Mouse (Mus musculus) megakaryocyte, embryonic 14.5 days (primary cell): ENCODE data around the gene Adipoq.

Experiments
- FLI1 ChIP-seq: IDR thresholded peaks from 2 replicates; pipeline ENCODE4 v1.6.1; 2012; ENCODE audit warnings: low read length, inconsistent platforms, mixed read lengths
- GATA1 ChIP-seq: IDR thresholded peaks from 3 replicates; pipeline ENCODE4 v1.6.1; 2012; ENCODE audit warnings: mixed read lengths, low read length, inconsistent platforms, borderline replicate concordance

DNA sequence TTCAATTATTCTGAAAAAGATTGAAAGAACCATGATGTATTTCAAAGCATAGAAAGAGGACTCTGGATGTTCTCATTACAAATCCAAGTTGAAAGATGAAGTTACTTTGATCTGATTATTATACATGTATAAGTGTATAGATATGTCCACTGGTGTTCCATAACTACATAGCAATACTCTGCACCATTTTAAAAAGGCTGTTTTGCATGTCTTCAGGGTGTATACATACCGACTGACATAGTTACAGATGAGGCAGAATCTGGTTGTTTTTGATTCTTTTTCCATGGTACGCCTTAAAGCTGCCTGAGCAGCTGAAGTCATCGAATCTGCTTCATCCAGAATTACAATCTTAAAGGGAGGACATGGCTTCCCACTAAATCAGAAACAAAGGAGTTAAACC lies 30.9 kb upstream of the Adipoq start:
- TF ChIP-seq GATA1 (no peak), FLI1 (no peak)
